Mouse (Mus musculus) CH12.LX (cell line): ENCODE results near the gene Ddx31. TPM values are rescaled to one million over a fixed set of nuclear protein-coding genes. Genes with fewer than 3 reads are reported as not detected.
A peak's percentile ranks its signal among the peaks of the same experiment; 100 is the strongest.

Experiments used
- DNase-seq: peaks from one replicate; pipeline ENCODE4 v3.0.0-alpha.2; 2013; ENCODE audit errors: extremely low read depth
- H3K27ac ChIP-seq: 2 replicates; pipeline ENCODE4 v1.5.1; 2012; ENCODE audit warnings: low read depth, mild to moderate bottlenecking, control low read depth, moderate library complexity; ENCODE audit not compliant: insufficient read depth
- H3K27me3 ChIP-seq: replicated peaks from 2 replicates; pipeline ENCODE3; 2012; ENCODE audit warnings: inconsistent platforms
- H3K36me3 ChIP-seq, 2 experiments: replicated peaks in 1 of 2; 2 replicates each; pipeline versions ENCODE3 to v1.6.1; 2012; ENCODE audit warnings: inconsistent platforms in 1 of 2, low read length in 1 of 2, mild to moderate bottlenecking in 1 of 2, mixed read lengths in 1 of 2, moderate library complexity in 1 of 2; ENCODE audit not compliant: control insufficient read depth in 1 of 2, insufficient read depth in 1 of 2
- H3K4me1 ChIP-seq, 2 experiments: 2 replicates each; pipeline ENCODE4 v1.6.1; 2012; ENCODE audit warnings: inconsistent platforms in 1 of 2, moderate library complexity in 1 of 2; ENCODE audit not compliant: insufficient read depth in 2 of 2, control insufficient read depth in 1 of 2
- H3K4me2 ChIP-seq: 2 replicates; pipeline ENCODE4 v1.6.1; 2012; ENCODE audit warnings: low read depth, mild to moderate bottlenecking, control low read depth; ENCODE audit not compliant: poor library complexity, insufficient read depth, severe bottlenecking
- H3K4me3 ChIP-seq, 3 experiments: fragments of 150-350 bp in 1 of 3; sonication (generic) in 1 of 3; replicated peaks in 1 of 3; 2 replicates each; pipeline versions ENCODE3 to v1.5.1; 2011 to 2012; ENCODE audit warnings: low read depth in 2 of 3, low read length in 2 of 3, mild to moderate bottlenecking in 2 of 3, moderate library complexity in 2 of 3, control low read depth in 1 of 3, improper control_type of control experiment in 1 of 3, inconsistent platforms in 1 of 3, mixed read lengths in 1 of 3; ENCODE audit not compliant: poor library complexity in 1 of 3
- H3K79me2 ChIP-seq: replicated peaks from 2 replicates; pipeline ENCODE4 v1.6.1; 2012; ENCODE audit warnings: mild to moderate bottlenecking, moderate library complexity; ENCODE audit not compliant: control insufficient read depth, poor library complexity, insufficient read depth, severe bottlenecking; ENCODE audit errors: extremely low read depth
- H3K9ac ChIP-seq: 2 replicates; pipeline ENCODE4 v1.6.1; 2012; ENCODE audit warnings: low read depth, mild to moderate bottlenecking, control low read depth, moderate library complexity; ENCODE audit not compliant: insufficient read depth
- H3K9me3 ChIP-seq: replicated peaks from 2 replicates; pipeline ENCODE3; 2012; ENCODE audit warnings: low read length, inconsistent platforms, mixed read lengths
- BHLHE40 ChIP-seq: IDR thresholded peaks from 2 replicates; pipeline ENCODE4 v1.6.1; 2011; ENCODE audit warnings: mild to moderate bottlenecking, low read depth, low read length, improper control_type of control experiment
- CTCF ChIP-seq, 2 experiments: IDR thresholded peaks in 1 of 2; conservative IDR thresholded peaks in 1 of 2; 2 replicates each; pipeline ENCODE4 v1.5.1; 2011 to 2012; ENCODE audit warnings: low read depth in 2 of 2, low read length in 2 of 2, improper control_type of control experiment in 1 of 2, inconsistent platforms in 1 of 2, mild to moderate bottlenecking in 1 of 2, moderate library complexity in 1 of 2
- HCFC1 ChIP-seq: IDR thresholded peaks from 2 replicates; pipeline ENCODE4 v1.6.1; 2012; ENCODE audit warnings: low read depth, mild to moderate bottlenecking, inconsistent platforms, low read length, improper control_type of control experiment
- IRF4 ChIP-seq: IDR thresholded peaks from 2 replicates; pipeline ENCODE4 v1.6.1; 2014; ENCODE audit warnings: low read depth, mild to moderate bottlenecking, inconsistent platforms, low read length, improper control_type of control experiment
- JUND ChIP-seq: conservative IDR thresholded peaks from 2 replicates; pipeline ENCODE4 v1.6.1; 2011; ENCODE audit warnings: low read depth, low read length, improper control_type of control experiment
- MAX ChIP-seq: IDR thresholded peaks from 2 replicates; pipeline ENCODE4 v1.6.1; 2011; ENCODE audit warnings: low read length, improper control_type of control experiment
- MEF2A ChIP-seq: IDR thresholded peaks from 2 replicates; pipeline ENCODE4 v1.6.1; 2014; ENCODE audit warnings: low read depth, mild to moderate bottlenecking, inconsistent platforms, low read length, improper control_type of control experiment, borderline replicate concordance
- MXI1 ChIP-seq: IDR thresholded peaks from 2 replicates; pipeline ENCODE4 v1.6.1; 2011; ENCODE audit warnings: mild to moderate bottlenecking, low read depth, low read length, improper control_type of control experiment
- NELFE ChIP-seq: IDR thresholded peaks from 2 replicates; pipeline ENCODE4 v1.6.1; 2011; ENCODE audit warnings: low read depth, low read length, improper control_type of control experiment
- POLR2AphosphoS2 ChIP-seq: IDR thresholded peaks from 2 replicates; pipeline ENCODE4 v1.6.1; 2011; ENCODE audit warnings: low read depth, low read length, improper control_type of control experiment
- RCOR1 ChIP-seq: conservative IDR thresholded peaks from 2 replicates; pipeline ENCODE4 v1.6.1; 2012; ENCODE audit warnings: low read depth, mild to moderate bottlenecking, inconsistent platforms, low read length, improper control_type of control experiment
- SIN3A ChIP-seq: IDR thresholded peaks from 2 replicates; pipeline ENCODE4 v1.6.1; 2012; ENCODE audit warnings: low read length, improper control_type of control experiment, inconsistent platforms
- TBP ChIP-seq: conservative IDR thresholded peaks from 2 replicates; pipeline ENCODE4 v1.6.1; 2011; ENCODE audit warnings: low read depth, low read length, improper control_type of control experiment
- UBTF ChIP-seq: IDR thresholded peaks from 2 replicates; pipeline ENCODE4 v1.6.1; 2012; ENCODE audit warnings: low read depth, mild to moderate bottlenecking, inconsistent platforms, low read length, improper control_type of control experiment, moderate library complexity
- USF2 ChIP-seq: conservative IDR thresholded peaks from 2 replicates; pipeline ENCODE4 v1.6.1; 2011; ENCODE audit warnings: low read depth, low read length, improper control_type of control experiment
- ZC3H11A ChIP-seq: IDR thresholded peaks from 2 replicates; pipeline ENCODE4 v1.6.1; 2012; ENCODE audit warnings: low read depth, mild to moderate bottlenecking, inconsistent platforms, low read length, improper control_type of control experiment
- ZNF384 ChIP-seq: IDR thresholded peaks from 2 replicates; pipeline ENCODE4 v1.6.1; 2012; ENCODE audit warnings: low read depth, low read length, improper control_type of control experiment, inconsistent platforms
- dilution Hi-C: fragments of 300-500 bp; cut with MboI; formaldehyde crosslinking; loops from 2 replicates; pipeline ENCODE4 v1.14.3; 2020; ENCODE audit warnings: low sequenced_read_pairs; ENCODE audit not compliant: extremely low pct_unique_long_range_greater_than_20kb, extremely low pct_ligation_motif_present
- in situ Hi-C: fragments of 300-500 bp; cut with MboI; formaldehyde crosslinking; loops from 3 replicates; pipeline ENCODE4 v1.14.3; 2019; ENCODE audit warnings: low sequenced_read_pairs, low pct_ligation_motif_present, low pct_unique_long_range_greater_than_20kb, mixed read lengths
- polyA plus RNA-seq: library from polyadenylated mRNA; unstranded; fragments of >175 nt; gene quantifications from 2 replicates; pipeline ENCODE4 v1.2.1, GENCODE M21; 2012; ENCODE audit warnings: low read depth; ENCODE audit not compliant: insufficient read length
- total RNA-seq, 2 experiments: library from RNA; depleted of rRNA; stranded (reverse); fragments of 300-350 nt in 1 of 2; fragments of >200 nt in 1 of 2; gene quantifications; 2 replicates each; pipeline ENCODE4 v1.2.3; 2012 to 2014

Ddx31 gene
- total and polyA plus RNA-seq, 3 experiments = 15.9 to 26.8 (median 18.8) TPM

- in situ Hi-C loops = no loop called here
- DNase-seq = no peak
- dilution Hi-C loops = no loop called here
- Histone ChIP-seq H3K9ac (no peak overlapping the region), H3K27me3 (peaks cover 25% of the 10 kb centered on the region), H3K9me3 (peaks cover 3% of the 10 kb centered on the region), H3K4me3 (no peak overlapping the region), H3K27ac (no peak overlapping the region), H3K36me3 (peaks cover 0 to 10% of the 10 kb centered on the region in 2 experiments), H3K79me2 (no peaks in the 10 kb centered on the region), H3K4me2 (peak overlapping the region; percentile 39; the same call in 1 of the 2 replicates), H3K4me1 (peaks cover 9 to 26% of the 10 kb centered on the region in 2 experiments)
- TF ChIP-seq RCOR1 = no peak
- TF ChIP-seq UBTF = 0 out of 2 replicates have a peak, but pooled peaks have one; percentile 31
- TF ChIP-seq POLR2AphosphoS2 = no peak
- TF ChIP-seq SIN3A = peak; percentile 98
- TF ChIP-seq USF2 = no peak
- TF ChIP-seq ZNF384 = peak; percentile 85
- TF ChIP-seq IRF4 = peak; percentile 44; the same call in 1 of the 2 replicates
- TF ChIP-seq MXI1 = peak; percentile 98
- TF ChIP-seq JUND = no peak
- no peak for TF ChIP-seq MEF2A
Observed at GRCm38 (mm10) chr2:28915768-28916512, 75.7 kb downstream of the Ddx31 start.

- H3K4me2 ChIP-seq = peak within 1 kb of the TSS; percentile 46
- H3K36me3 ChIP-seq = peaks cover 0 to 5% of the 10 kb centered on the region in 2 experiments
- no peak within 1 kb of the TSS for H3K27ac ChIP-seq
- H3K9me3 ChIP-seq = peaks cover 2% of the 10 kb centered on the region
- in situ Hi-C loops = no loop called here
- TF ChIP-seq SIN3A (no peak), BHLHE40 (no peak), TBP (no peak), HCFC1 (no peak), UBTF (no peak), ZC3H11A (no peak), NELFE (no peak), CTCF (conservative IDR thresholded peaks at IDR 0.05 in 1 of 2, IDR thresholded peaks at IDR 0.05 in 1 of 2; ENCODE audit: low read depth in 2 of 2, low read length in 2 of 2) (no peak), JUND (no peak), MAX (no peak)
- TF ChIP-seq, all 38 proteins: peak for 0
- peaks cover 7 to 21% of the 10 kb centered on the region in 2 experiments; a peak in 3 of 4 replicates for H3K4me1 ChIP-seq
- no peak for DNase-seq
- no peak within 1 kb of the TSS for H3K9ac ChIP-seq
- dilution Hi-C loops = no loop called here
- peaks cover 28% of the 10 kb centered on the region for H3K27me3 ChIP-seq
- no peaks in the 10 kb centered on the region for H3K79me2 ChIP-seq
- peak within 1 kb of the TSS in 2 of 3 experiments; percentile 17 to 47 for H3K4me3 ChIP-seq
Observed at GRCm38 (mm10) chr2:28916513-28916865, 76.3 kb downstream of the Ddx31 start, which contains the start of gene Barhl1. TSS of gene Barhl1 (minus strand) at chr2:28916668.
